Comparison of ENCODE assay signal across 9 mouse cellular contexts in genomic region chr8:110808495-110809472, GRCm38 (mm10). TPM values are rescaled to one million over a fixed set of nuclear protein-coding genes. Genes with fewer than 3 reads are reported as not detected.
DNase-seq lines count a peak whose midpoint lies in the region; ATAC-seq and TF ChIP-seq lines count a peak whose summit lies in the region.
"Had no signal": no experiment of that assay in that cellular context is flagged by ENCODE, and none has a peak within 500 bp of the region (broad histone marks: within the 10 kb centered on the region; RNA-seq: fewer than 3 reads in every experiment).

No protein-coding gene starts in this region.

- TF ChIP-seq CTCF in layer of hippocampus, adult 2 months (conservative IDR thresholded peaks at IDR 0.05) = no peak
- no peak for TF ChIP-seq CTCF in embryonic fibroblast, embryonic 13.5 days (IDR thresholded peaks at IDR 0.05; ENCODE audit: borderline replicate concordance, insufficient read depth, low read length)

- H3K4me1 ChIP-seq in embryonic fibroblast, embryonic 13.5 days (ENCODE audit: control insufficient read depth, insufficient read depth, low read length) = peaks cover 28% of the 10 kb centered on the region

- peak overlapping the region; percentile 60; the same call in 1 of the 2 replicates for H3K27ac ChIP-seq in layer of hippocampus, adult 2 months
- H3K27ac ChIP-seq in embryonic fibroblast, embryonic 13.5 days (ENCODE audit: insufficient read depth, low read length) = peak overlapping the region; percentile 91

- TF ChIP-seq POLR2A in embryonic fibroblast, embryonic 13.5 days (IDR thresholded peaks at IDR 0.05; ENCODE audit: low read depth, low read length) = no peak

- peak in 1 of 2 experiments; percentile 33 for DNase-seq in layer of hippocampus, adult 2 months (ENCODE audit: low spot score in 2 of 2)
- no peak for DNase-seq in layer of hippocampus, adult 9-10 months (ENCODE audit: low spot score)
- peak; percentile 72 for DNase-seq in Muller cell, postnatal 12 days (ENCODE audit: inconsistent ontology term)
- DNase-seq in kidney, adult 9 months = peak; percentile 59
- peak; percentile 26 for DNase-seq in ovary, postnatal 36 days (ENCODE audit: low spot score)
- no peak for DNase-seq in c-Kit-positive CD71-positive TER-119-positive erythroid progenitor cells, embryonic 14.5 days (ENCODE audit: low spot score)

- ATAC-seq in erythroblast, adult 5-6 weeks (replicated peaks; ENCODE audit: low FRiP score, poor library complexity, severe bottlenecking) = no peak

- no peak overlapping the region for H3K4me3 ChIP-seq in layer of hippocampus, adult 2 months
- H3K4me3 ChIP-seq in embryonic fibroblast, embryonic 13.5 days (ENCODE audit: insufficient read depth, low read length) = no peak overlapping the region

RNA-seq across cellular contexts. Expression of gene Il34, which starts 3.1 kb away (rescaled TPM):
- total RNA-seq in layer of hippocampus, adult 2 months (2021) = 10 to 100 TPM; 64.7 to 71.5 TPM
- 2.7 and 5.0 TPM in 2 replicates for polyA plus RNA-seq in embryonic fibroblast, embryonic 13.5 days (2011; ENCODE audit: insufficient read length, low read depth, missing spikeins)
- total RNA-seq in erythroblast, adult 5-6 weeks (2015; ENCODE audit: low replicate concordance) = not detected in 2 replicates
- 0.43 TPM in 1 of 2 replicates, not detected in the other for total RNA-seq in erythroblast, adult 5-6 weeks (2017; ENCODE audit: low replicate concordance)
- polyA plus RNA-seq: limb, embryonic 11.5 days had no signal

RNA-seq across cellular contexts. Expression of gene Cog4, which starts 37.6 kb away (rescaled TPM):
- total RNA-seq in layer of hippocampus, adult 2 months (2021) = 10 to 100 TPM; 61.4 to 64.0 TPM
- 44.9 and 49.1 TPM in 2 replicates for polyA plus RNA-seq in embryonic fibroblast, embryonic 13.5 days (2011; ENCODE audit: insufficient read length, low read depth, missing spikeins)
- total RNA-seq in erythroblast, adult 5-6 weeks (2015; ENCODE audit: low replicate concordance) = 3.6 and 8.1 TPM in 2 replicates
- total RNA-seq in erythroblast, adult 5-6 weeks (2017; ENCODE audit: low replicate concordance) = 25.8 and 42.4 TPM in 2 replicates

RNA-seq across cellular contexts. Expression of gene Sf3b3, which starts 37.8 kb away (rescaled TPM):
- 10 to 100 TPM; 71.1 to 74.7 TPM for total RNA-seq in layer of hippocampus, adult 2 months (2021)
- polyA plus RNA-seq in embryonic fibroblast, embryonic 13.5 days (2011; ENCODE audit: insufficient read length, low read depth, missing spikeins) = 113 and 124 TPM in 2 replicates
- 28.8 and 50.5 TPM in 2 replicates for total RNA-seq in erythroblast, adult 5-6 weeks (2015; ENCODE audit: low replicate concordance)
- 41.1 and 52.9 TPM in 2 replicates for total RNA-seq in erythroblast, adult 5-6 weeks (2017; ENCODE audit: low replicate concordance)

Comparison
In these comparisons a context has a peak if more than half of its experiments do, and no peak if none do; other contexts are left out.
1. DNase-seq: peak in Muller cell, postnatal 12 days (single experiment), kidney, adult 9 months (single experiment) and ovary, postnatal 36 days (single experiment); none in layer of hippocampus, adult 9-10 months (single experiment) and c-Kit-positive CD71-positive TER-119-positive erythroid progenitor cells, embryonic 14.5 days (single experiment).
2. RNA of gene Il34, which starts 3.1 kb away (total RNA-seq): 64.7 to 71.5 TPM in layer of hippocampus, adult 2 months; 0.43 TPM in erythroblast, adult 5-6 weeks; every median in the first group is over 10 times any median in the second.